Mouse (Mus musculus) liver, adult 2 months (tissue): ENCODE data around the gene LTO1.

Experiments used
- CTCF ChIP-seq: fragments of 200-500 bp; IDR thresholded peaks from 2 replicates; pipeline ENCODE4 v1.5.1; 2011; ENCODE audit warnings: low read depth, low read length, control low read depth
- POLR2A ChIP-seq: fragments of 200-500 bp; IDR thresholded peaks from 2 replicates; pipeline ENCODE4 v1.6.1; 2011; ENCODE audit warnings: low read length, control low read depth; ENCODE audit not compliant: insufficient read depth; ENCODE audit errors: extremely low read depth

GRCm38 (mm10) chr7:144928009-144928888 lies 13.3 kb downstream of the LTO1 start:
- TF ChIP-seq CTCF (no peak), POLR2A (no peak)
